Mouse (Mus musculus): ENCODE measurements at regions not wholly inside any gene's neighbourhood (a gene's known extent, or its start where the extent isn't known, plus 50 kb on each side); places are given as distances from the start of the nearest gene placed in this dataset.

GRCm38 (mm10) chr2:19714025-19714424, 56.5 kb downstream of the Otud1 start:
- Histone ChIP-seq H3K4me2 (no peak overlapping the region), H3K27me3 (no peaks in the 10 kb centered on the region), H3K27ac (no peak overlapping the region), H3K4me1 (peaks cover 3% of the 10 kb centered on the region; the same call in 1 of the 2 replicates), H3K9me3 (no peaks in the 10 kb centered on the region), H3K9ac (no peak overlapping the region), H3K4me3 (no peak overlapping the region), H3K36me3 (no peaks in the 10 kb centered on the region)
- 56% methylated on average over 3 of the region's 3 CpGs for WGBS
- ATAC-seq (ENCODE audit: borderline replicate concordance, extremely low read depth, low FRiP score, low TSS enrichment) = no peak

- Histone ChIP-seq H3K27ac (no peak overlapping the region), H3K4me2 (peak overlapping the region; percentile 53), H3K9ac (no peak overlapping the region), H3K9me3 (no peaks in the 10 kb centered on the region), H3K4me1 (peaks cover 3% of the 10 kb centered on the region; the same call in 1 of the 2 replicates), H3K27me3 (no peaks in the 10 kb centered on the region), H3K4me3 (peak overlapping the region; percentile 25), H3K36me3 (no peaks in the 10 kb centered on the region)
- WGBS = 8% methylated on average over 11 of the region's 11 CpGs
- ATAC-seq (ENCODE audit: borderline replicate concordance, extremely low read depth, low FRiP score, low TSS enrichment) = peak; percentile 74; the same call in 1 of the 2 replicates
Observed at GRCm38 (mm10) chr2:19715564-19716238, 58.1 kb downstream of the Otud1 start.

- Histone ChIP-seq H3K9me3 (no peaks in the 10 kb centered on the region), H3K36me3 (no peaks in the 10 kb centered on the region), H3K4me2 (no peak overlapping the region)
Observed at GRCm38 (mm10) chr2:19716388-19716787, 58.8 kb downstream of the Otud1 start.

GRCm38 (mm10) chr2:19726085-19726484, 68.5 kb downstream of the Otud1 start:
- H3K9me3 ChIP-seq = no peaks in the 10 kb centered on the region
- H3K9ac ChIP-seq = no peak overlapping the region
- no peaks in the 10 kb centered on the region for H3K36me3 ChIP-seq
- H3K27me3 ChIP-seq = no peaks in the 10 kb centered on the region
- ATAC-seq (ENCODE audit: borderline replicate concordance, extremely low read depth, low FRiP score, low TSS enrichment) = no peak
- H3K4me1 ChIP-seq = no peaks in the 10 kb centered on the region
- no peak overlapping the region for H3K4me3 ChIP-seq
- no peak overlapping the region for H3K4me2 ChIP-seq
- no peak overlapping the region for H3K27ac ChIP-seq
- WGBS = 89% methylated on average over 6 of the region's 6 CpGs

More at GRCm38 (mm10) chr2:19716388-19716787, 58.8 kb downstream of the Otud1 start:
- no peak overlapping the region for H3K9ac ChIP-seq
- ATAC-seq (ENCODE audit: borderline replicate concordance, extremely low read depth, low FRiP score, low TSS enrichment) = no peak
- H3K27ac ChIP-seq = no peak overlapping the region
- 67% methylated on average over 5 of the region's 5 CpGs for WGBS
- peaks cover 3% of the 10 kb centered on the region; the same call in 1 of the 2 replicates for H3K4me1 ChIP-seq
- no peak overlapping the region for H3K4me3 ChIP-seq
- no peaks in the 10 kb centered on the region for H3K27me3 ChIP-seq

GRCm38 (mm10) chr2:19726904-19727303, 69.4 kb downstream of the Otud1 start:
- no peak overlapping the region for H3K27ac ChIP-seq
- H3K36me3 ChIP-seq = no peaks in the 10 kb centered on the region
- H3K4me2 ChIP-seq = no peak overlapping the region
- H3K4me3 ChIP-seq = no peak overlapping the region
- no peak for ATAC-seq (ENCODE audit: borderline replicate concordance, extremely low read depth, low FRiP score, low TSS enrichment)
- no peaks in the 10 kb centered on the region for H3K27me3 ChIP-seq
- H3K4me1 ChIP-seq = no peaks in the 10 kb centered on the region
- H3K9ac ChIP-seq = no peak overlapping the region
- 6% methylated on average over 9 of the region's 9 CpGs for WGBS
- no peaks in the 10 kb centered on the region for H3K9me3 ChIP-seq

GRCm38 (mm10) chr2:19732922-19733859, 75.6 kb downstream of the Otud1 start:
- Histone ChIP-seq H3K9ac (no peak overlapping the region), H3K4me1 (no peaks in the 10 kb centered on the region), H3K27ac (no peak overlapping the region), H3K9me3 (no peaks in the 10 kb centered on the region), H3K36me3 (no peaks in the 10 kb centered on the region), H3K4me2 (no peak overlapping the region), H3K27me3 (no peaks in the 10 kb centered on the region), H3K4me3 (no peak overlapping the region)
- 45% methylated on average over 12 of the region's 12 CpGs for whole genome bisulfite sequencing
- no peak for ATAC-seq (ENCODE audit: borderline replicate concordance, extremely low read depth, low FRiP score, low TSS enrichment)

- H3K4me2 ChIP-seq = no peak overlapping the region
- ATAC-seq (ENCODE audit: borderline replicate concordance, extremely low read depth, low FRiP score, low TSS enrichment) = no peak
- no peak overlapping the region for H3K27ac ChIP-seq
- H3K4me1 ChIP-seq = no peaks in the 10 kb centered on the region
- no peaks in the 10 kb centered on the region for H3K9me3 ChIP-seq
- no peaks in the 10 kb centered on the region for H3K36me3 ChIP-seq
- 71% methylated on average over 12 of the region's 12 CpGs for WGBS
- no peaks in the 10 kb centered on the region for H3K27me3 ChIP-seq
- no peak overlapping the region for H3K9ac ChIP-seq
- H3K4me3 ChIP-seq = no peak overlapping the region
Observed at GRCm38 (mm10) chr2:19734164-19734870, 76.8 kb downstream of the Otud1 start.

GRCm38 (mm10) chr2:19741508-19741907, 84.0 kb downstream of the Otud1 start:
- ATAC-seq (ENCODE audit: borderline replicate concordance, extremely low read depth, low FRiP score, low TSS enrichment) = no peak
- H3K27me3 ChIP-seq = no peaks in the 10 kb centered on the region

GRCm38 (mm10) chr2:19743467-19743866, 85.9 kb downstream of the Otud1 start:
- peak; percentile 27; the same call in 1 of the 2 replicates for ATAC-seq (ENCODE audit: borderline replicate concordance, extremely low read depth, low FRiP score, low TSS enrichment)
- Histone ChIP-seq H3K4me1 (0 out of 2 replicates have a peak, but pooled peaks cover 3% of the 10 kb centered on the region), H3K36me3 (no peaks in the 10 kb centered on the region), H3K27me3 (no peaks in the 10 kb centered on the region), H3K9ac (no peak overlapping the region), H3K27ac (no peak overlapping the region), H3K9me3 (no peaks in the 10 kb centered on the region), H3K4me2 (no peak overlapping the region), H3K4me3 (no peak overlapping the region)
- 41% methylated on average over 4 of the region's 4 CpGs for WGBS

More at GRCm38 (mm10) chr2:19741508-19741907, 84.0 kb downstream of the Otud1 start:
- Histone ChIP-seq H3K9ac (no peak overlapping the region), H3K36me3 (no peaks in the 10 kb centered on the region), H3K4me2 (no peak overlapping the region), H3K27ac (no peak overlapping the region), H3K4me1 (0 out of 2 replicates have a peak, but pooled peaks cover 3% of the 10 kb centered on the region), H3K4me3 (no peak overlapping the region), H3K9me3 (no peaks in the 10 kb centered on the region)

GRCm38 (mm10) chr2:19744986-19745660, 87.6 kb downstream of the Otud1 start:
- H3K9ac ChIP-seq = no peak overlapping the region
- H3K9me3 ChIP-seq = no peaks in the 10 kb centered on the region
- H3K27me3 ChIP-seq = no peaks in the 10 kb centered on the region
- H3K4me3 ChIP-seq = no peak overlapping the region
- H3K36me3 ChIP-seq = no peaks in the 10 kb centered on the region
- H3K4me2 ChIP-seq = no peak overlapping the region
- no peak for ATAC-seq (ENCODE audit: borderline replicate concordance, extremely low read depth, low FRiP score, low TSS enrichment)
- H3K27ac ChIP-seq = no peak overlapping the region
- WGBS = 94% methylated on average over 2 of the region's 2 CpGs
- H3K4me1 ChIP-seq = 0 out of 2 replicates have a peak, but pooled peaks cover 3% of the 10 kb centered on the region

GRCm38 (mm10) chr2:19752753-19753152, 95.2 kb downstream of the Otud1 start:
- Histone ChIP-seq H3K27ac (no peak overlapping the region), H3K9me3 (no peaks in the 10 kb centered on the region), H3K36me3 (no peaks in the 10 kb centered on the region), H3K27me3 (no peaks in the 10 kb centered on the region), H3K4me1 (0 out of 2 replicates have a peak, but pooled peaks cover 3% of the 10 kb centered on the region), H3K4me2 (no peak overlapping the region), H3K9ac (no peak overlapping the region), H3K4me3 (no peak overlapping the region)
- WGBS = 77% methylated on average over 11 of the region's 11 CpGs
- ATAC-seq (ENCODE audit: borderline replicate concordance, extremely low read depth, low FRiP score, low TSS enrichment) = no peak

Measured in lung, embryonic 15.5 days (tissue).